Mouse (Mus musculus) ES-E14 (cell line): ENCODE measurements around the gene Eif3i.

Experiments
- CHD2 ChIP-seq: IDR thresholded peaks from 2 replicates; pipeline ENCODE4 v1.6.1; 2014; ENCODE audit warnings: mild to moderate bottlenecking, low read depth, low read length, inconsistent platforms
- HCFC1 ChIP-seq: IDR thresholded peaks from 2 replicates; pipeline ENCODE4 v1.6.1; 2012; ENCODE audit warnings: low read length, inconsistent platforms, borderline replicate concordance; ENCODE audit not compliant: insufficient read depth
- ZNF384 ChIP-seq: IDR thresholded peaks from 2 replicates; pipeline ENCODE4 v1.6.1; 2012; ENCODE audit warnings: low read depth, low read length, inconsistent platforms

- TF ChIP-seq HCFC1 (no peak), ZNF384 (no peak), CHD2 (no peak)
These were observed 39.7 kb upstream of the Eif3i start for GRCm38 (mm10) chr4:129640101-129640637.
